Mouse (Mus musculus) macrophage (primary cell): ENCODE results near the gene Calhm6. TPM values are rescaled to one million over a fixed set of nuclear protein-coding genes. Genes with fewer than 3 reads are reported as not detected.

Source experiments
- H3K27ac ChIP-seq: fragments of 350-480 bp; formaldehyde crosslinking; 2 replicates; pipeline ENCODE4 v1.9.0; 2021
- H3K36me3 ChIP-seq: fragments of 350-480 bp; formaldehyde crosslinking; 2 replicates; pipeline ENCODE4 v1.9.0; 2021; ENCODE audit errors: inconsistent target
- H3K4me3 ChIP-seq: fragments of 350-480 bp; formaldehyde crosslinking; 2 replicates; pipeline ENCODE4 v1.9.0; 2021; ENCODE audit errors: inconsistent target
- H3K79me2 ChIP-seq: fragments of 350-480 bp; formaldehyde crosslinking; 2 replicates; pipeline ENCODE4 v1.9.0; 2021; ENCODE audit errors: inconsistent target
- WGBS: methylation state at CpG from one replicate; pipeline ENCODE4 v1.1.7; 2026; ENCODE audit warnings: inconsistent platforms; ENCODE audit not compliant: missing documents; 5-methylcytosine and 5-hydroxymethylcytosine counted together
- polyA plus RNA-seq: library from polyadenylated mRNA; stranded (reverse); fragments of 250-400 nt; gene quantifications from 3 replicates; pipeline ENCODE4 v1.2.4, GENCODE M21; 2018; ENCODE audit warnings: inconsistent platforms

Calhm6 gene
- polyA plus RNA-seq, 1 experiment from 2014 or later: 13.6 TPM

DNA sequence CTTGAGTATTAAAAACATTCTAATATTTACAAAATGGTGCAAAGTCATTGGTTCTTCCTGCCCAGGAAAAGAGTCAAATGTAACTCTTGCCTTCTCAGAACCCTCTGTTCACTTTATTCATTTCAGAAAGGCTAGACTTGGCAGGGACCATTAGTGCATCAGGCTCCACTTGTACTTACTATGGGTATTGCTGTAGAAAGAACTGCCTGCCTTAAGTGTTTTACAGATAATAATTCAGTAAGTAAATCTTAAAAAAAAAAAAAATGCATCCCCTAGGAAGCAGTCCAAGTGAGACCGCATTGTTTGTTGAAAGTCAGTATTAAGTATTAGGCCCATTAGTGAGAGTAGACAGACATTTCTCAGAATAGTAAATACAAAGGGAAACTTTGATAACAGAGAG, 41.3 kb downstream of the Calhm6 start:
- 100% methylated on average over 1 of the region's 1 CpGs for WGBS
- Histone ChIP-seq H3K27ac (no peak overlapping the region), H3K4me3 (no peak overlapping the region), H3K36me3 (no peaks in the 10 kb centered on the region), H3K79me2 (no peaks in the 10 kb centered on the region)

Other genes starting within 250 kb of the Calhm6 start
- gene Rsph4a, start 222.9 kb downstream of the Calhm6 start, polyA plus RNA-seq: not detected in 3 replicates
- 17.3 to 42.8 TPM (median 20.3 TPM) in 3 replicates for gene Zup1, start 176.7 kb downstream of the Calhm6 start, polyA plus RNA-seq
- gene Rwdd1, start 108.4 kb downstream of the Calhm6 start, polyA plus RNA-seq: 67.1 to 157 TPM (median 111 TPM) in 3 replicates
- gene Trappc3l, start 90.4 kb downstream of the Calhm6 start, polyA plus RNA-seq: not detected in 3 replicates
- gene Calhm4, start 83.7 kb downstream of the Calhm6 start, polyA plus RNA-seq: not detected in 3 replicates
- gene Calhm5, start 31.5 kb downstream of the Calhm6 start, polyA plus RNA-seq: 0.07 to 0.09 TPM in 2 of 3 replicates, not detected in the other
- 52.7 to 100 TPM (median 77.5 TPM) in 3 replicates for gene Dse, start 79.7 kb upstream of the Calhm6 start, polyA plus RNA-seq
- gene Tspyl1, start 154.2 kb upstream of the Calhm6 start, polyA plus RNA-seq: 38.3 to 64.8 TPM (median 43.1 TPM) in 3 replicates
- 5.7 to 7.8 TPM (median 7.4 TPM) in 3 replicates for gene Tspyl4, start 169.5 kb upstream of the Calhm6 start, polyA plus RNA-seq